Mouse (Mus musculus) hindbrain, embryonic 16.5 days (tissue): ENCODE measurements at regions not wholly inside any gene's neighbourhood (a gene's known extent, or its start where the extent isn't known, plus 50 kb on each side); places are given as distances from the start of the nearest gene placed in this dataset.
A peak's percentile ranks its signal among the peaks of the same experiment; 100 is the strongest.

Source experiments
- ATAC-seq: fragments of 200-750 bp; cut with Nextera tagmentation; 2 replicates; pipeline ENCODE4 v1.8.0; 2017; ENCODE audit warnings: moderate TSS enrichment, moderate library complexity
- H3K27ac ChIP-seq: fragments of 300-500 bp; sonication (generic); 2 replicates; pipeline ENCODE4 v1.5.1; 2014; ENCODE audit warnings: low read depth, mild to moderate bottlenecking, control low read depth, low read length, moderate library complexity
- H3K27me3 ChIP-seq: fragments of 300-500 bp; sonication (generic); replicated peaks from 2 replicates; pipeline ENCODE4 v1.6.1; 2014; ENCODE audit warnings: low read length; ENCODE audit not compliant: control insufficient read depth, insufficient read depth
- H3K36me3 ChIP-seq: fragments of 300-500 bp; sonication (generic); 2 replicates; pipeline ENCODE4 v1.6.1; 2014; ENCODE audit warnings: mild to moderate bottlenecking, low read length, moderate library complexity, mixed read lengths; ENCODE audit not compliant: control insufficient read depth, insufficient read depth
- H3K4me1 ChIP-seq: fragments of 300-500 bp; sonication (generic); 2 replicates; pipeline ENCODE4 v1.6.1; 2014; ENCODE audit warnings: low read depth, low read length; ENCODE audit not compliant: control insufficient read depth, insufficient read depth
- H3K4me2 ChIP-seq: fragments of 300-500 bp; sonication (generic); 2 replicates; pipeline ENCODE4 v1.6.1; 2014; ENCODE audit warnings: mild to moderate bottlenecking, low read length, control low read depth, moderate library complexity
- H3K4me3 ChIP-seq: fragments of 300-500 bp; sonication (generic); 2 replicates; pipeline ENCODE4 v1.5.1; 2014; ENCODE audit warnings: mild to moderate bottlenecking, low read length, control low read depth, moderate library complexity
- H3K9ac ChIP-seq: fragments of 300-500 bp; sonication (generic); 2 replicates; pipeline ENCODE4 v1.6.1; 2014; ENCODE audit warnings: low read depth, mild to moderate bottlenecking, control low read depth, low read length, moderate library complexity
- H3K9me3 ChIP-seq: fragments of 300-500 bp; sonication (generic); 2 replicates; pipeline ENCODE4 v1.6.1; 2014; ENCODE audit warnings: mild to moderate bottlenecking, low read length, moderate library complexity; ENCODE audit not compliant: control insufficient read depth
- WGBS: fragments of 180-500 bp; shearing (Covaris S2); extraction: QIAGEN DNeasy Blood & Tissue Kit; methylation state at CpG from one replicate; pipeline ENCODE4 v1.1.7; 2014; 5-methylcytosine and 5-hydroxymethylcytosine counted together

DNA sequence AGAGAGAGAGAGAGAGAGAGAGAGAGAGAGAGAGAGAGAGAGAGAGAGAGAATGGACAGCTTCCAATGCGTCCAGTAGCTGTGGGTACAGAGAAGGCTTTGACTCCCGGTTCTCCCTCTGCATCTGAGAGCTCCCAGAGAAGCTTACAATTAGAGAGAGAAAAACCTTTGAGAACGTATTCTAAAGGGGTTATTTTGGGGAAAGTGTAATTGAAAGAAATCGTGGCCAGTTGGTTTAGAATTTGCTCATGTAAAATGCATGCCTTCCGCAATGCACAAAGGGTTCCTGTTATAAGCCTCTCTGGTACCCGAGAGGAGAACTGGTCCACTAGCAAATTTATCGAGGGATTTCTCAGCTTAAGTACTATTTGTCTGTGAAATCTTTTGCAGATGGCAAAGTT lies 68.2 kb upstream of the Peli2 start:
- no peaks in the 10 kb centered on the region for H3K36me3 ChIP-seq
- H3K4me3 ChIP-seq: no peak overlapping the region
- H3K9me3 ChIP-seq: no peaks in the 10 kb centered on the region
- WGBS: 44% methylated on average over 7 of the region's 7 CpGs
- H3K27ac ChIP-seq: no peak overlapping the region
- H3K9ac ChIP-seq: no peak overlapping the region
- H3K4me1 ChIP-seq: no peaks in the 10 kb centered on the region
- H3K4me2 ChIP-seq: no peak overlapping the region
- ATAC-seq: peak; percentile 79; the same call in 1 of the 2 replicates
- no peaks in the 10 kb centered on the region for H3K27me3 ChIP-seq

DNA sequence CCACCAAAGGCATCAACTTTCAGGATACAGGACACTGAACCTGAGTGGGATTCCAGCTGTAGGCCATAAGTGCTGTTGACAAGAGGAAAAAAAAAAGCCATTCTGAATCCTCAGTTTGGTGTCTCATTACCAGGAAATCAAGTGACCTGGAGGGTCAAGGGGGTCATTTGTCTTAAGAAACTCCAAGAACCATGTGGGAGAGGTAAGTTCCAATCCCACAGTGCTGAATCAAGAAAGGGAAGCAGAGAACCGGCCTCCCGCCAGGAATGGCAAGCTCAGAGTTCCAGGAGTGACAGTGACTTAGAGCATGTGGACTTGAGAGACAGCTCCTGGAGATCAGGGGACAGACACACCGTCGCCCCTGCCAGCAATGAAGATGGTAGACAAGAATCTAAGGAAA lies 67.5 kb upstream of the Peli2 start:
- ATAC-seq: no peak

DNA sequence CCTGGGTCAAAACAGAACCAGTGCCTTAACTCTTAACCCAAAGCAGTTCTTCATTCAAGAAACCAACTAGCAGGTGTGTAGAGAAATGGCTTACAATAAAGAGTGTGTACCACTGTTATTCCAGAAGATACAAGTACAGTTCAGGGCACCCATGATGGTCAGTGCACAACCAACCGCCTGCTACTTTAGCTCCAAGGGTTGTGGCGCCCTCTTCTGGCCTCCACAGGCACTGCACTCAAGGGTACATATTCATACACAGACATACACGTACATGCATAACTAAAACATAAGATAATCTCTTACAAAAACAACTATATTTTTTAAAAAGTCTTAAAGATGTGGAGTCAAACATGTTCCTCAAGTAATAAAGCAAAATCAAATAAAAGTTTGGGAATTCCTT lies 65.9 kb upstream of the Peli2 start:
- Histone ChIP-seq H3K4me3 (no peak overlapping the region), H3K9ac (no peak overlapping the region), H3K4me1 (no peaks in the 10 kb centered on the region; the same call in 1 of the 2 replicates), H3K27me3 (no peaks in the 10 kb centered on the region), H3K36me3 (no peaks in the 10 kb centered on the region), H3K9me3 (no peaks in the 10 kb centered on the region), H3K27ac (no peak overlapping the region), H3K4me2 (no peak overlapping the region)
- 81% methylated on average over 3 of the region's 3 CpGs for WGBS
- no peak for ATAC-seq

More for the DNA sequence above, 67.5 kb upstream of the Peli2 start:
- Histone ChIP-seq H3K36me3 (no peaks in the 10 kb centered on the region), H3K27ac (no peak overlapping the region), H3K4me3 (no peak overlapping the region), H3K4me2 (no peak overlapping the region), H3K4me1 (no peaks in the 10 kb centered on the region), H3K27me3 (no peaks in the 10 kb centered on the region), H3K9ac (no peak overlapping the region), H3K9me3 (no peaks in the 10 kb centered on the region)
- 87% methylated on average over 4 of the region's 4 CpGs for WGBS

DNA sequence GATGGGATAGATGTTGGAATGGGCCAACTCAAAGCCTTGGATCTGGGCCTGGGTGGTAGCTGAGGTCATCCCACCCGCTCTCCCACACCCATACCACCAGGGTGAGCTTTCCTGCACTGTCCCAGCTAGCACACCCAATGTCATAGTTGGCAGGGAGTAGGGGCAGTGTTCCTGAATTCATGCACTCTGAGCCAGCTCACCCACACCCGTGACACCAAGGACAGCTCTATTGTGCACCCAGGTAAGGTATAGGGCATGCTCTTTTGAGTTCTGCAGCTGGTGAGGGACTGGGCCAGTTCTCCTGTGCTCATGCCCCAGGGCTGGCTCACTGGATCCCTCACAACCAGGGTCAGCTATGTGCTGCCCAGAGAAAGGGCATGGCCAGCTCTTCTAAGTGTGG lies 64.8 kb upstream of the Peli2 start:
- no peaks in the 10 kb centered on the region for H3K9me3 ChIP-seq
- H3K27me3 ChIP-seq: no peaks in the 10 kb centered on the region
- H3K9ac ChIP-seq: no peak overlapping the region
- 82% methylated on average over 2 of the region's 2 CpGs for WGBS
- no peak for ATAC-seq
- H3K4me2 ChIP-seq: no peak overlapping the region
- no peak overlapping the region for H3K27ac ChIP-seq
- H3K36me3 ChIP-seq: no peaks in the 10 kb centered on the region
- no peaks in the 10 kb centered on the region; the same call in 1 of the 2 replicates for H3K4me1 ChIP-seq
- H3K4me3 ChIP-seq: no peak overlapping the region

DNA sequence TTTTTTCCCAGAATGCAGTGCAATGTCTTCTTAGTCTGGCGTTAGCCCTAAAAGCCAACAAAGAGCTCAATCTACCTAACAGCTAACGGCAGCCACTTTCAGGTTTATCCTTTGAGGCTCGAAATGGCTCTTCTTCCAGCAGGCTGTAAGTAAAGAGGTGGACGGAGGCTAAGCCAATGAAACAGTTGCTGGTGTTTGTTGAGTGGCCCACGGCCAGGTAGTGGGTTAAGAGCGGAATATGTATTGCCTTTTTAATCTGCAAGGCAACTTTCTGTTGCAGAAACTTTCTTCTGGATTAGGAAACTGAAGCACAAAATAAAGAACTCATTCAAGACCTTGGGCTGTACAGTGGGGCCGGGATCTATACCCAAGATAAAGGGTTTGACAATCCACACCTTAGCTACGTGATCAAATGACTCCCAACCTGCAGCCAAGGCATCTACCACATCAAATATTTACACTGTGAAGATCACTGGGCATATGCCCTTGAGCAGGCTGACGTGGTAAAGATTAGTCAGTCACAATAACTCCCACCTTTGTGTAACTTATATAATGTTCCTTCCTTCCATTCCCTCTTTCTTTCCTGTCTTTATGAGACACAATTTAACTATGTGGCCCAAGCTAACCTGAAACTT lies 62.3 kb upstream of the Peli2 start:
- Histone ChIP-seq H3K9ac (no peak overlapping the region), H3K4me1 (no peaks in the 10 kb centered on the region; the same call in 1 of the 2 replicates), H3K4me2 (no peak overlapping the region), H3K27ac (no peak overlapping the region), H3K27me3 (no peaks in the 10 kb centered on the region), H3K4me3 (no peak overlapping the region), H3K36me3 (no peaks in the 10 kb centered on the region), H3K9me3 (no peaks in the 10 kb centered on the region)
- WGBS: 89% methylated on average over 9 of the region's 9 CpGs
- ATAC-seq: no peak

DNA sequence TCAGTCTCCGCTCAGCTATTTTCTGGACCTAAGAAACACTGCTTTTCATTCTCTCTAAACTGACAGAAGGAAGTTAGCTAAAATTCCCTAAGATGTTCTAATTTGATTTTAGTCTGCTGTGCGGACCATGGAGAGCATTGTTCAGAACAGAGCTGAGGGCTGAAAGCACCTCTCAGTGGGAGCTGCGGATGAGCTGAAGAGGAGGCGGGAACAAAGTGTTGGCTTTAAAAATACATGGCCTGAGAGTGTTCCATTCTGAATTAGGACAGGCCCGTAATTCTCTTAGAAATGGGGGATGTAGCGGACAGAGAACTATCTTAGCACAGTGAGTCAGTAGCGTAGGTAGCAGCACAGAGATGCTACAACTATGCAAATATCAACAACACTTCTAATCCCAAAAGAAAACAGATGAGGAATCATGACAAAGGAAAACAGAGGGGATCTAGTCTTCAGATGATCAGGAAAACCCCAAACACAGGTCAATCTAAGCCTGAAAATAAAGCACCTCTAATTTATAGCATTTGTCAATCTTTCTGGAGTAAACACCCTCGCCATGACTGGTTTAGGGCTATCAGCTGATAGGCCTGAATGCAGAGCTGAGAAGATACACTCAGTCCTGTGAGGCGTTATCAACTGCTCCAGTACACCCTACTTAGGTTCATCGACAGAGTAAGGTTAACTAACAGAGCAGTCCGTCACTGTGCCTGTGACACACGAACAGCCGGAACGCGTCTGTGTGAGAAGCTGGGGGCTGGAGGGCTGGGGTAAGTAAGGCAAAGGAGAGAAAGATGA lies 60.8 kb upstream of the Peli2 start:
- 60% methylated on average over 15 of the region's 15 CpGs for WGBS

DNA sequence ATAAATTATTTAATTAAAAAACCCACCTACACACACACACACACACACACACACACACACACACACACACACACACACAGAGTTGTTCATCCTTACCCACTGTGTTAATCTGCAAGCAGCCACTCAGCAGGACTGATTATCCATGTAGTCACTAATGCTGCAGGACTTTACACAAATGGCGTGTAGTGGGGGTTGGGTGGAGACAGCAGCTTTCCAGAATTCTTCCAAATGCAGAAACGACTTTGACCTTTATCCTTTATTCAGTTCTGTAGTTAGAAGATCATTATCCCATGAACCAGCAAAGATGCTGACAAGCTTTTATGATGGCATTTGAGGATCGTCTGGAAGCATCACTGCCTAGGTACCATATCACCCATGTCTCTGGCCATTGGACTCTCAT lies 52.0 kb upstream of the Peli2 start:
- no peak overlapping the region for H3K9ac ChIP-seq
- ATAC-seq: no peak
- WGBS: 80% methylated on average over 3 of the region's 3 CpGs
- peaks cover 5% of the 10 kb centered on the region for H3K4me1 ChIP-seq
- H3K4me2 ChIP-seq: no peak overlapping the region
- H3K9me3 ChIP-seq: no peaks in the 10 kb centered on the region
- H3K27me3 ChIP-seq: no peaks in the 10 kb centered on the region
- H3K36me3 ChIP-seq: no peaks in the 10 kb centered on the region
- H3K4me3 ChIP-seq: no peak overlapping the region
- H3K27ac ChIP-seq: no peak overlapping the region

More for the DNA sequence above, 60.8 kb upstream of the Peli2 start:
- no peaks in the 10 kb centered on the region for H3K36me3 ChIP-seq
- H3K4me2 ChIP-seq: no peak overlapping the region
- H3K27ac ChIP-seq: no peak overlapping the region
- H3K9me3 ChIP-seq: no peaks in the 10 kb centered on the region
- no peak for ATAC-seq
- no peaks in the 10 kb centered on the region; the same call in 1 of the 2 replicates for H3K4me1 ChIP-seq
- no peaks in the 10 kb centered on the region for H3K27me3 ChIP-seq
- H3K4me3 ChIP-seq: no peak overlapping the region
- no peak overlapping the region for H3K9ac ChIP-seq
